8 mouse cellular contexts compared by ENCODE assay signal in genomic region chr17:57087049-57087832, GRCm38 (mm10). TPM values are rescaled to one million over a fixed set of nuclear protein-coding genes. Genes with fewer than 3 reads are reported as not detected.
A peak's percentile ranks its signal among the peaks of the same experiment; 100 is the strongest.
DNase-seq lines count a peak whose midpoint lies in the region; ATAC-seq and TF ChIP-seq lines count a peak whose summit lies in the region.

Gene Tubb4a (minus strand): TSS chr17:57087782.

- no peaks in the 10 kb centered on the region for H3K27me3 ChIP-seq in intestine, postnatal 0 days (replicated peaks; ENCODE audit: control insufficient read depth, insufficient read depth, low read length)
- H3K27me3 ChIP-seq in limb, embryonic 14.5 days (ENCODE audit: control insufficient read depth, insufficient read depth, low read length) = peaks cover 16% of the 10 kb centered on the region; the same call in 1 of the 2 replicates
- H3K27me3 ChIP-seq in midbrain, postnatal 0 days (ENCODE audit: insufficient read depth, low read length) = no peaks in the 10 kb centered on the region

- TF ChIP-seq POLR2A in limb, embryonic 14.5 days (IDR thresholded peaks at IDR 0.05; ENCODE audit: borderline replicate concordance, extremely low read depth, insufficient read depth, insufficient read length) = no peak

- H3K36me3 ChIP-seq in intestine, postnatal 0 days (ENCODE audit: control insufficient read depth, insufficient read depth) = no peaks in the 10 kb centered on the region
- H3K36me3 ChIP-seq in limb, embryonic 14.5 days (ENCODE audit: control insufficient read depth, insufficient read depth, low read length) = no peaks in the 10 kb centered on the region
- peaks cover 11% of the 10 kb centered on the region; the same call in 1 of the 2 replicates for H3K36me3 ChIP-seq in midbrain, postnatal 0 days (ENCODE audit: insufficient read depth, low read length)

- WGBS in intestine, postnatal 0 days = 2% methylated on average over 31 of the region's 31 CpGs
- WGBS in limb, embryonic 14.5 days = under 1% methylated on average over 31 of the region's 31 CpGs
- under 1% methylated on average over 31 of the region's 31 CpGs for whole genome bisulfite sequencing in midbrain, postnatal 0 days

- peak within 1 kb of the TSS; percentile 23 for H3K4me3 ChIP-seq in intestine, postnatal 0 days (ENCODE audit: low read depth, low read length)
- peak within 1 kb of the TSS; percentile 34 for H3K4me3 ChIP-seq in limb, embryonic 14.5 days (replicated peaks; ENCODE audit: low read length)
- H3K4me3 ChIP-seq in midbrain, postnatal 0 days (ENCODE audit: low read depth, low read length) = peak within 1 kb of the TSS; percentile 64

- H3K4me1 ChIP-seq in intestine, postnatal 0 days (replicated peaks; ENCODE audit: control insufficient read depth, insufficient read depth, low read length) = no peaks in the 10 kb centered on the region
- peaks cover 6% of the 10 kb centered on the region; the same call in 1 of the 2 replicates for H3K4me1 ChIP-seq in limb, embryonic 14.5 days (ENCODE audit: control insufficient read depth, insufficient read depth, low read length)
- H3K4me1 ChIP-seq in midbrain, postnatal 0 days (ENCODE audit: insufficient read depth, low read length) = peaks cover 10% of the 10 kb centered on the region

- H3K27ac ChIP-seq in intestine, postnatal 0 days (ENCODE audit: low read depth, low read length) = no peak within 1 kb of the TSS
- H3K27ac ChIP-seq in limb, embryonic 14.5 days (replicated peaks; ENCODE audit: low read depth, low read length) = no peak within 1 kb of the TSS
- peak within 1 kb of the TSS; percentile 86 for H3K27ac ChIP-seq in midbrain, postnatal 0 days (ENCODE audit: low read depth, low read length)

- no peak for DNase-seq in adrenal gland, postnatal 4 days (ENCODE audit: low spot score in 2 of 2)
- DNase-seq in cerebellum, postnatal 14 days = peak; percentile 92 to 94
- DNase-seq in frontal cortex, postnatal 14 days (ENCODE audit: low spot score in 2 of 2) = peak; percentile 78 to 82
- peak; percentile 22 for DNase-seq in limb, embryonic 14.5 days (ENCODE audit: low spot score)
- peak; percentile 89 for DNase-seq in midbrain, postnatal 0 days (ENCODE audit: low spot score)
- DNase-seq in thymus, postnatal 10 days (ENCODE audit: low spot score in 2 of 2) = no peak
- no peak for DNase-seq in urinary bladder, adult 2 months (ENCODE audit: low spot score)

- H3K9ac ChIP-seq in intestine, postnatal 0 days (ENCODE audit: low read depth, low read length) = peak within 1 kb of the TSS; percentile 34; the same call in 1 of the 2 replicates
- H3K9ac ChIP-seq in limb, embryonic 14.5 days (ENCODE audit: low read depth, low read length, severe bottlenecking) = peak within 1 kb of the TSS; percentile 52
- peak within 1 kb of the TSS; percentile 86 for H3K9ac ChIP-seq in midbrain, postnatal 0 days (replicated peaks; ENCODE audit: low read length, poor library complexity, severe bottlenecking)

- peak within 1 kb of the TSS; percentile 54 for H3K4me2 ChIP-seq in intestine, postnatal 0 days (replicated peaks; ENCODE audit: low read depth)
- H3K4me2 ChIP-seq in limb, embryonic 14.5 days (replicated peaks; ENCODE audit: low read depth, low read length, severe bottlenecking) = peak within 1 kb of the TSS; percentile 51
- peak within 1 kb of the TSS; percentile 85 for H3K4me2 ChIP-seq in midbrain, postnatal 0 days (ENCODE audit: low read depth, low read length, poor library complexity, severe bottlenecking)

- no peaks in the 10 kb centered on the region for H3K9me3 ChIP-seq in intestine, postnatal 0 days (ENCODE audit: control insufficient read depth)
- H3K9me3 ChIP-seq in limb, embryonic 14.5 days (ENCODE audit: control insufficient read depth, low read length) = no peaks in the 10 kb centered on the region
- no peaks in the 10 kb centered on the region for H3K9me3 ChIP-seq in midbrain, postnatal 0 days (ENCODE audit: low read length)

- TF ChIP-seq CTCF in intestine, postnatal 0 days (IDR thresholded peaks at IDR 0.05; ENCODE audit: low read depth) = peak; percentile 18; the same call in 1 of the 2 replicates
- TF ChIP-seq CTCF in midbrain, postnatal 0 days (IDR thresholded peaks at IDR 0.05) = peak; percentile 39

- peak; percentile 20; the same call in 1 of the 2 replicates for ATAC-seq in intestine, postnatal 0 days
- peak; percentile 79 for ATAC-seq in limb, embryonic 14.5 days (ENCODE audit: low FRiP score, low read depth)
- peak; percentile 93 for ATAC-seq in midbrain, postnatal 0 days (ENCODE audit: low FRiP score)

RNA-seq across cellular contexts. Expression of gene Tubb4a, which starts in this region (rescaled TPM):
- 10 to 100 TPM; 15.7 to 27.3 TPM for total RNA-seq in adrenal gland, postnatal 4 days (2021)
- 12.6 and 14.6 TPM in 2 replicates for polyA plus RNA-seq in intestine, postnatal 0 days (2015; fragmentation: Nextera tagmentation; extraction: Ambion mirVana)
- 10.3 and 14.2 TPM in 2 replicates for polyA plus RNA-seq in limb, embryonic 14.5 days (2012; rRNA removed)
- 8.8 and 10.1 TPM in 2 replicates for polyA plus RNA-seq in limb, embryonic 14.5 days (2014; fragmentation: Nextera tagmentation; extraction: Ambion mirVana)
- 186 and 206 TPM in 2 replicates for total RNA-seq in midbrain, postnatal 0 days (2014; rRNA removed)
- 408 and 417 TPM in 2 replicates for polyA plus RNA-seq in midbrain, postnatal 0 days (2015; fragmentation: Nextera tagmentation; extraction: Ambion mirVana)
- polyA plus RNA-seq in urinary bladder, adult 2 months (2012; rRNA removed) = 3.8 and 5.9 TPM in 2 replicates

Comparison
In these comparisons a context has a peak if more than half of its experiments do, and no peak if none do; other contexts are left out.
1. RNA of gene Tubb4a (polyA plus RNA-seq): 408 to 417 TPM in midbrain, postnatal 0 days; 12.6 to 14.6 TPM in intestine, postnatal 0 days, 8.8 to 14.2 TPM in limb, embryonic 14.5 days and 3.8 to 5.9 TPM in urinary bladder, adult 2 months; every median in the first group is over 10 times any median in the second.
2. DNase-seq: peak in cerebellum, postnatal 14 days (2 of 2), frontal cortex, postnatal 14 days (2 of 2), limb, embryonic 14.5 days (single experiment) and midbrain, postnatal 0 days (single experiment); none in adrenal gland, postnatal 4 days (0 of 2), thymus, postnatal 10 days (0 of 2) and urinary bladder, adult 2 months (single experiment).
3. ATAC-seq: peak in every context shown above with its lines; median percentile 93 in midbrain, postnatal 0 days; 79 in limb, embryonic 14.5 days; 20 in intestine, postnatal 0 days.
4. H3K9ac ChIP-seq: peak in every context shown above with its lines; median percentile 86 in midbrain, postnatal 0 days; 52 in limb, embryonic 14.5 days; 34 in intestine, postnatal 0 days.
5. Peak in every context shown above with its lines, with median percentiles within 50 percentile points of each other: H3K4me2 ChIP-seq and H3K4me3 ChIP-seq.